Mouse (Mus musculus) embryonic facial prominence, embryonic 12.5 days (tissue): ENCODE results near the gene Abcd1. TPM values are rescaled to one million over a fixed set of nuclear protein-coding genes. Genes with fewer than 3 reads are reported as not detected.
A peak's percentile ranks its signal among the peaks of the same experiment; 100 is the strongest.
"Not testable (repeated sequence)": the region's sequence is repeated elsewhere in the genome, so short reads cannot be mapped to it uniquely, and the experiment has no call there.

Source experiments
- ATAC-seq: fragments of 200-750 bp; cut with Nextera tagmentation; 2 replicates; pipeline ENCODE4 v1.8.0; 2017; ENCODE audit not compliant: insufficient number of reproducible peaks, insufficient read depth, low FRiP score, low TSS enrichment
- H3K27ac ChIP-seq: fragments of 300-500 bp; sonication (generic); 2 replicates; pipeline ENCODE4 v1.5.1; 2016; ENCODE audit warnings: mild to moderate bottlenecking
- H3K27me3 ChIP-seq: fragments of 300-500 bp; sonication (generic); 2 replicates; pipeline ENCODE4 v1.6.1; 2016; ENCODE audit warnings: mild to moderate bottlenecking, moderate library complexity
- H3K36me3 ChIP-seq: fragments of 300-500 bp; sonication (generic); 2 replicates; pipeline ENCODE4 v1.6.1; 2016; ENCODE audit warnings: mild to moderate bottlenecking
- H3K4me1 ChIP-seq: fragments of 300-500 bp; sonication (generic); 2 replicates; pipeline ENCODE4 v1.6.1; 2016
- H3K4me2 ChIP-seq: fragments of 300-500 bp; sonication (generic); replicated peaks from 2 replicates; pipeline ENCODE4 v1.6.1; 2016; ENCODE audit warnings: mild to moderate bottlenecking, moderate library complexity
- H3K4me3 ChIP-seq: fragments of 300-500 bp; sonication (generic); 2 replicates; pipeline ENCODE4 v1.5.1; 2016; ENCODE audit warnings: mild to moderate bottlenecking
- H3K9ac ChIP-seq: fragments of 300-500 bp; sonication (generic); 2 replicates; pipeline ENCODE4 v1.6.1; 2016; ENCODE audit warnings: mild to moderate bottlenecking, moderate library complexity
- H3K9me3 ChIP-seq: fragments of 300-500 bp; sonication (generic); 2 replicates; pipeline ENCODE4 v1.6.1; 2016; ENCODE audit warnings: mild to moderate bottlenecking, moderate library complexity
- WGBS: fragments of 180-500 bp; shearing (Covaris S2); methylation state at CpG from one replicate; pipeline ENCODE4 v1.1.7; 2016; 5-methylcytosine and 5-hydroxymethylcytosine counted together
- polyA plus RNA-seq: library from polyadenylated mRNA; unstranded; fragments of >200 nt; fragmentation: Nextera tagmentation; extraction: Ambion mirVana; gene quantifications from 2 replicates; pipeline ENCODE4 v1.2.1, GENCODE M21; 2016

Abcd1 gene
- polyA plus RNA-seq, 1 experiment from 2014 or later = 14.9 TPM

- ATAC-seq = no peak
- no peak overlapping the region for H3K9ac ChIP-seq
- H3K4me3 ChIP-seq = no peak overlapping the region
- H3K27me3 ChIP-seq = no peaks in the 10 kb centered on the region
- peaks cover 7% of the 10 kb centered on the region; the same call in 1 of the 2 replicates for H3K36me3 ChIP-seq
- whole genome bisulfite sequencing = 100% methylated on average over 1 of the region's 1 CpGs
- no peaks in the 10 kb centered on the region for H3K4me1 ChIP-seq
- no peak overlapping the region for H3K27ac ChIP-seq
- no peak overlapping the region for H3K4me2 ChIP-seq
- H3K9me3 ChIP-seq = no peaks in the 10 kb centered on the region
These were observed 15.9 kb upstream of the Abcd1 start for GRCm38 (mm10) chrX:73700472-73700871.

GRCm38 (mm10) chrX:73715476-73716108 lies 805 bp upstream of the Abcd1 start:
- peak overlapping the region; percentile 57 for H3K9ac ChIP-seq
- H3K4me3 ChIP-seq = peak overlapping the region; percentile 52
- no peaks in the 10 kb centered on the region for H3K27me3 ChIP-seq
- H3K27ac ChIP-seq = peak overlapping the region; percentile 79
- peaks cover 22% of the 10 kb centered on the region for H3K4me1 ChIP-seq
- no peaks in the 10 kb centered on the region for H3K9me3 ChIP-seq
- H3K4me2 ChIP-seq = peak overlapping the region; percentile 49
- no peaks in the 10 kb centered on the region for H3K36me3 ChIP-seq
- 29% methylated on average over 21 of the region's 21 CpGs for WGBS
- ATAC-seq = peak; percentile 18; the same call in 1 of the 2 replicates

GRCm38 (mm10) chrX:73716709-73717545 lies 530 bp downstream of the Abcd1 start:
- whole genome bisulfite sequencing = 36% methylated on average over 30 of the region's 30 CpGs
- H3K9me3 ChIP-seq = no peaks in the 10 kb centered on the region

DNA sequence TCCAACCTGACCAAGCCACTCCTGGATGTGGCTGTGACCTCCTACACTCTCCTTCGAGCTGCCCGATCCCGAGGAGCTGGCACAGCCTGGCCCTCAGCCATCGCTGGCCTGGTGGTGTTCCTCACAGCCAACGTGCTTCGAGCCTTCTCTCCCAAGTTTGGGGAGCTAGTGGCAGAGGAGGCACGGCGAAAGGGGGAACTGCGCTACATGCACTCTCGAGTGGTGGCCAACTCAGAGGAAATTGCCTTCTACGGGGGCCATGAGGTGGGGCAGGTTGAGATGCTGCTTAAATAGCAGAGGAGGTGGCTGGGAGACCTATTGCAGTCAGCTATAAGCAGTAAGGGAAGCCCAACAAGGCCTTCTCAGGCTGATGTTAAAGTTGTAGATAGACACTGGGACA lies 1.3 kb downstream of the Abcd1 start:
- ATAC-seq = no peak
- WGBS = 71% methylated on average over 11 of the region's 11 CpGs
- no peak overlapping the region for H3K9ac ChIP-seq

More at GRCm38 (mm10) chrX:73716709-73717545, 530 bp downstream of the Abcd1 start:
- Histone ChIP-seq H3K9ac (peak overlapping the region; percentile 38), H3K27me3 (no peaks in the 10 kb centered on the region), H3K27ac (peak overlapping the region; percentile 79), H3K4me2 (peak overlapping the region; percentile 59), H3K4me3 (peak overlapping the region; percentile 52), H3K36me3 (no peaks in the 10 kb centered on the region), H3K4me1 (peaks cover 22% of the 10 kb centered on the region)
- peak; percentile 30 for ATAC-seq

GRCm38 (mm10) chrX:73718271-73718670 lies 1.9 kb downstream of the Abcd1 start:
- Histone ChIP-seq H3K27ac (no peak overlapping the region), H3K4me1 (peaks cover 22% of the 10 kb centered on the region), H3K9ac (no peak overlapping the region), H3K9me3 (no peaks in the 10 kb centered on the region), H3K36me3 (no peaks in the 10 kb centered on the region), H3K4me3 (no peak overlapping the region), H3K4me2 (peak overlapping the region; percentile 59), H3K27me3 (no peaks in the 10 kb centered on the region)
- WGBS = 62% methylated on average over 3 of the region's 3 CpGs
- ATAC-seq = no peak

More for the DNA sequence above, 1.3 kb downstream of the Abcd1 start:
- no peak overlapping the region for H3K27ac ChIP-seq
- peak overlapping the region; percentile 59 for H3K4me2 ChIP-seq
- no peaks in the 10 kb centered on the region for H3K27me3 ChIP-seq
- peaks cover 22% of the 10 kb centered on the region for H3K4me1 ChIP-seq
- H3K36me3 ChIP-seq = no peaks in the 10 kb centered on the region
- no peak overlapping the region for H3K4me3 ChIP-seq
- no peaks in the 10 kb centered on the region for H3K9me3 ChIP-seq

GRCm38 (mm10) chrX:73718686-73719362 lies 2.4 kb downstream of the Abcd1 start:
- no peaks in the 10 kb centered on the region for H3K27me3 ChIP-seq

DNA sequence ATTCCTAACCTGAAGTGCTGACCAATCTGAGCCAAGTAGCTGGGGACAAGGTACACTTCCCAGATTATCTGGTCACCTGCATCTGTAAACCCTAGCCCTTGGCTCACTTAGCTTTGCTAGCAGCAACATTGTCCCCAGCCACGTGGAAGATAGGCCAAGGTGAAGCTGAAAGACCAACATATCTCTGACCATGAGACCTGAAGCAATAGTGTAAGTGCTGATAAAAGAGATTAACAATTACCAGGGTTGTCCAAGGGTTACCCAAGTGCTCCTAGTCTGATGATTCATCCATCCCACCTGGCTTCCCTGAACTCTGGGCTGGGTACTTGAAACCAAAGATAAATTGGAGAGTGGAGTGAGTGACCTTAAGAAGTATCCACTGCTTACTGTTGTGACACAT lies 14.5 kb downstream of the Abcd1 start:
- WGBS = 50% methylated on average over 1 of the region's 1 CpGs
- Histone ChIP-seq H3K9ac (no peak overlapping the region), H3K4me3 (no peak overlapping the region)

More at GRCm38 (mm10) chrX:73718686-73719362, 2.4 kb downstream of the Abcd1 start:
- H3K4me1 ChIP-seq = peaks cover 22% of the 10 kb centered on the region
- H3K9me3 ChIP-seq = no peaks in the 10 kb centered on the region
- no peak overlapping the region for H3K27ac ChIP-seq
- H3K36me3 ChIP-seq = no peaks in the 10 kb centered on the region
- 42% methylated on average over 5 of the region's 5 CpGs for WGBS
- ATAC-seq = no peak
- no peak overlapping the region for H3K9ac ChIP-seq
- H3K4me2 ChIP-seq = peak overlapping the region; percentile 59
- no peak overlapping the region for H3K4me3 ChIP-seq

DNA sequence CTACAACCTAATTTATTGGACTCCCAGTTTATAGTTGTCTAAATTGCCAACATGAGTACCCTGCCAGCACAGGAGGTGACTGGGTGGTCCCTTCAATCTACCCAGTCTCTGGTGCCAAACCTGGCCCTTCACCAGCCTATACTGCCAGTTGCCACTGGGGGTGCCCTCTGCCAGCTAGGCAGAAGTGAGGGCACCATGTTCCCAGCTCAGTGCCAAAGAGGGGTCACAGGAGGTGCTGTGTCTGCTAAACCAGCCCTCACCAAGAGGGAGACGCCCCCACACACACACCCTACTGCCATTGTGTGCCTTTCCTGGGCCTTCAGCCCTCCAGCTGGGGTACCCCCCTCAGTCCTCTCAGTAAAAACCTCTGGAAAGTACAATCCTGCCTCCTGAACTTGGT lies 21.8 kb downstream of the Abcd1 start:
- ATAC-seq = no peak
- Histone ChIP-seq H3K9me3 (no peaks in the 10 kb centered on the region), H3K4me1 (no peaks in the 10 kb centered on the region), H3K4me3 (no peak overlapping the region), H3K4me2 (no peak overlapping the region), H3K27me3 (no peaks in the 10 kb centered on the region), H3K27ac (no peak overlapping the region), H3K36me3 (no peaks in the 10 kb centered on the region), H3K9ac (no peak overlapping the region)
- WGBS = 62% methylated on average over 1 of the region's 1 CpGs

More for the DNA sequence above, 14.5 kb downstream of the Abcd1 start:
- no peak for ATAC-seq
- H3K27ac ChIP-seq = no peak overlapping the region
- H3K4me2 ChIP-seq = no peak overlapping the region
- H3K9me3 ChIP-seq = no peaks in the 10 kb centered on the region
- no peaks in the 10 kb centered on the region for H3K4me1 ChIP-seq
- no peaks in the 10 kb centered on the region for H3K27me3 ChIP-seq
- H3K36me3 ChIP-seq = no peaks in the 10 kb centered on the region

- H3K9me3 ChIP-seq = no peaks in the 10 kb centered on the region
- no peak for ATAC-seq
These were observed 22.8 kb downstream of the Abcd1 start for GRCm38 (mm10) chrX:73739151-73739550.

DNA sequence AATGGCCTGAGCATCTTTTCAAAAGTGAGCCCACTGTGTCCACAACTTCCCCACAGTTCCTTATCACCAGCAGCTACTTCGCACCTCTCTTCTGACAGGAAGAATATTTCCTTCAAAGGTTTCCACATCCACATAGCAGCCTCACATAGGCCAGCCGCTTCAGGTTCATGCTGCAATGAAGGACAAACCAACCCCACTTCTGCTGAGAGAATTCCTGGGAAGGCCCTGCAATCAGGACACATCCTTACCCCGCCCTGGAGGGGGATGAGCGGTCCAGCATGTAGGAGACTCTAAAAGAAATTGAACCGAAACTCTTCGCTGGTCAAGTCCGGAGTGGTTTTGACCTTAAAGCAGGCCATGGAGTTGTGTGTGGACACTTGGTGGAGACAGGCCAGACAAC lies 23.4 kb downstream of the Abcd1 start:
- H3K4me3 ChIP-seq, H3K36me3 ChIP-seq, H3K9ac ChIP-seq, H3K9me3 ChIP-seq, H3K27me3 ChIP-seq, H3K27ac ChIP-seq, H3K4me1 ChIP-seq, ATAC-seq, H3K4me2 ChIP-seq: not testable (repeated sequence)
- 93% methylated on average over 7 of the region's 7 CpGs for WGBS

More at GRCm38 (mm10) chrX:73739151-73739550, 22.8 kb downstream of the Abcd1 start:
- Histone ChIP-seq H3K4me2 (no peak overlapping the region), H3K27me3 (no peaks in the 10 kb centered on the region), H3K9ac (no peak overlapping the region), H3K4me3 (no peak overlapping the region), H3K27ac (no peak overlapping the region), H3K36me3 (no peaks in the 10 kb centered on the region), H3K4me1 (no peaks in the 10 kb centered on the region)
- 59% methylated on average over 5 of the region's 5 CpGs for WGBS

- H3K4me3 ChIP-seq = no peak overlapping the region
These were observed 28.5 kb downstream of the Abcd1 start for GRCm38 (mm10) chrX:73744774-73745481.

More at GRCm38 (mm10) chrX:73744774-73745481, 28.5 kb downstream of the Abcd1 start:
- no peaks in the 10 kb centered on the region for H3K9me3 ChIP-seq
- no peaks in the 10 kb centered on the region for H3K4me1 ChIP-seq
- WGBS = 67% methylated on average over 1 of the region's 1 CpGs
- H3K9ac ChIP-seq = no peak overlapping the region
- no peaks in the 10 kb centered on the region for H3K36me3 ChIP-seq
- H3K4me2 ChIP-seq = no peak overlapping the region
- no peak for ATAC-seq
- no peak overlapping the region for H3K27ac ChIP-seq
- no peaks in the 10 kb centered on the region for H3K27me3 ChIP-seq
